Mouse (Mus musculus): ENCODE data around the gene Rcbtb2.

The Rcbtb2 gene

GRCm38 (mm10) chr14:73116938-73117337, 5.9 kb upstream of the Rcbtb2 start:
- DNase-seq (ENCODE audit: low spot score): peak; percentile 43

GRCm38 (mm10) chr14:73117411-73118392, 5.1 kb upstream of the Rcbtb2 start:
- DNase-seq (ENCODE audit: low spot score): no peak

- DNase-seq (ENCODE audit: low spot score): no peak
Observed at GRCm38 (mm10) chr14:73118482-73119347, 4.1 kb upstream of the Rcbtb2 start.

- DNase-seq (ENCODE audit: low spot score): no peak
Observed at GRCm38 (mm10) chr14:73119459-73119858, 3.4 kb upstream of the Rcbtb2 start.

- no peak for DNase-seq (ENCODE audit: low spot score)
Observed at GRCm38 (mm10) chr14:73119966-73120365, 2.9 kb upstream of the Rcbtb2 start.

GRCm38 (mm10) chr14:73122211-73122922, 470 bp upstream of the Rcbtb2 start:
- DNase-seq (ENCODE audit: low spot score): no peak

GRCm38 (mm10) chr14:73123381-73123780, 544 bp downstream of the Rcbtb2 start:
- no peak for DNase-seq (ENCODE audit: low spot score)

GRCm38 (mm10) chr14:73123786-73124185, 949 bp downstream of the Rcbtb2 start:
- no peak for DNase-seq (ENCODE audit: low spot score)

- DNase-seq (ENCODE audit: low spot score): no peak
Observed at GRCm38 (mm10) chr14:73130519-73130918, 7.7 kb downstream of the Rcbtb2 start.

- DNase-seq (ENCODE audit: low spot score): no peak
Observed at GRCm38 (mm10) chr14:73131856-73132410, 9.1 kb downstream of the Rcbtb2 start.

GRCm38 (mm10) chr14:73132731-73133130, 9.9 kb downstream of the Rcbtb2 start:
- no peak for DNase-seq (ENCODE audit: low spot score)

GRCm38 (mm10) chr14:73137234-73137633, 14.4 kb downstream of the Rcbtb2 start:
- no peak for DNase-seq (ENCODE audit: low spot score)

GRCm38 (mm10) chr14:73138483-73138882, 15.6 kb downstream of the Rcbtb2 start:
- DNase-seq (ENCODE audit: low spot score): no peak

GRCm38 (mm10) chr14:73139866-73140265, 17.0 kb downstream of the Rcbtb2 start:
- no peak for DNase-seq (ENCODE audit: low spot score)

- DNase-seq (ENCODE audit: low spot score): no peak
Observed at GRCm38 (mm10) chr14:73141800-73142199, 19.0 kb downstream of the Rcbtb2 start.

GRCm38 (mm10) chr14:73142421-73142895, 19.6 kb downstream of the Rcbtb2 start:
- DNase-seq (ENCODE audit: low spot score): peak; percentile 22

GRCm38 (mm10) chr14:73142896-73143709, 20.3 kb downstream of the Rcbtb2 start:
- DNase-seq (ENCODE audit: low spot score): peak; percentile 59

- DNase-seq (ENCODE audit: low spot score): no peak
Observed at GRCm38 (mm10) chr14:73143710-73144420, 21.0 kb downstream of the Rcbtb2 start.

GRCm38 (mm10) chr14:73145531-73145930, 22.7 kb downstream of the Rcbtb2 start:
- no peak for DNase-seq (ENCODE audit: low spot score)

- no peak for DNase-seq (ENCODE audit: low spot score)
Observed at GRCm38 (mm10) chr14:73146721-73147120, 23.9 kb downstream of the Rcbtb2 start.

All from left cerebral cortex, adult 11 months (tissue).